Mouse (Mus musculus): Measurements from ENCODE around the gene Prkca. TPM values are rescaled to one million over a fixed set of nuclear protein-coding genes. Genes with fewer than 3 reads are reported as not detected.

Gene Prkca
- polyA plus RNA-seq, 1 experiment = 266 TPM

- 17% methylated on average over 4 of the region's 4 CpGs for WGBS
- H3K4me1 ChIP-seq (ENCODE audit: control insufficient read depth, insufficient read depth, low read length) = peaks cover 50% of the 10 kb centered on the region
- TF ChIP-seq CTCF (IDR thresholded peaks at IDR 0.05; ENCODE audit: insufficient read depth, low read depth, low read length) = no peak
- TF ChIP-seq POLR2A (IDR thresholded peaks at IDR 0.05; ENCODE audit: insufficient read depth, low read depth, low read length) = no peak
- H3K27ac ChIP-seq (ENCODE audit: insufficient read depth, low read depth, low read length) = peak overlapping the region; percentile 81
- H3K4me3 ChIP-seq (ENCODE audit: insufficient read depth, low read depth, low read length) = no peak overlapping the region
These were observed 448.1 kb downstream of the Prkca start for GRCm38 (mm10) chr11:107895635-107896034.

GRCm38 (mm10) chr11:107891377-107891776, 452.4 kb downstream of the Prkca start:
- Histone ChIP-seq H3K4me3 (ENCODE audit: insufficient read depth, low read depth, low read length) (no peak overlapping the region), H3K27ac (ENCODE audit: insufficient read depth, low read depth, low read length) (no peak overlapping the region), H3K4me1 (ENCODE audit: control insufficient read depth, insufficient read depth, low read length) (peaks cover 46% of the 10 kb centered on the region)
- TF ChIP-seq POLR2A (IDR thresholded peaks at IDR 0.05; ENCODE audit: insufficient read depth, low read depth, low read length) (no peak), CTCF (IDR thresholded peaks at IDR 0.05; ENCODE audit: insufficient read depth, low read depth, low read length) (no peak)
- 71% methylated on average over 3 of the region's 3 CpGs for WGBS

GRCm38 (mm10) chr11:107887342-107887741, 456.4 kb downstream of the Prkca start:
- Histone ChIP-seq H3K27ac (ENCODE audit: insufficient read depth, low read depth, low read length) (no peak overlapping the region), H3K4me3 (ENCODE audit: insufficient read depth, low read depth, low read length) (no peak overlapping the region), H3K4me1 (ENCODE audit: control insufficient read depth, insufficient read depth, low read length) (peaks cover 33% of the 10 kb centered on the region)
- TF ChIP-seq CTCF (IDR thresholded peaks at IDR 0.05; ENCODE audit: insufficient read depth, low read depth, low read length) (no peak), POLR2A (IDR thresholded peaks at IDR 0.05; ENCODE audit: insufficient read depth, low read depth, low read length) (no peak)
- WGBS = 34% methylated on average over 6 of the region's 6 CpGs

Other genes with a start within 250 kb of the Prkca start
- gene Apoh, start 574 bp downstream of the Prkca start, polyA plus RNA-seq (2012; ENCODE audit: insufficient read depth, insufficient read length, low replicate concordance, missing spikeins) = not detected in 2 replicates
- gene Cep112, start 81.3 kb upstream of the Prkca start, polyA plus RNA-seq (2012; ENCODE audit: insufficient read depth, insufficient read length, low replicate concordance, missing spikeins) = not detected in 2 replicates

All from olfactory bulb, adult 2 months (tissue).